Mouse (Mus musculus) limb, embryonic 12.5 days (tissue): ENCODE measurements around the gene Bach2. TPM values are rescaled to one million over a fixed set of nuclear protein-coding genes. Genes with fewer than 3 reads are reported as not detected.

ENCODE experiments used
- ATAC-seq: fragments of 200-750 bp; cut with Nextera tagmentation; 2 replicates; pipeline ENCODE4 v1.8.0; 2017; ENCODE audit warnings: low read depth, moderate TSS enrichment; ENCODE audit not compliant: insufficient number of reproducible peaks, insufficient read depth, low FRiP score, low TSS enrichment
- H3K27ac ChIP-seq: fragments of 300-500 bp; sonication (generic); 2 replicates; pipeline ENCODE4 v1.5.1; 2016; ENCODE audit warnings: mild to moderate bottlenecking, moderate library complexity
- H3K27me3 ChIP-seq: fragments of 300-500 bp; sonication (generic); 2 replicates; pipeline ENCODE4 v1.6.1; 2016; ENCODE audit warnings: mild to moderate bottlenecking, moderate library complexity
- H3K36me3 ChIP-seq: fragments of 300-500 bp; sonication (generic); 2 replicates; pipeline ENCODE4 v1.6.1; 2016; ENCODE audit warnings: mild to moderate bottlenecking, moderate library complexity
- H3K4me1 ChIP-seq: fragments of 300-500 bp; sonication (generic); replicated peaks from 2 replicates; pipeline ENCODE4 v1.6.1; 2016
- H3K4me2 ChIP-seq: fragments of 300-500 bp; sonication (generic); 2 replicates; pipeline ENCODE4 v1.6.1; 2016; ENCODE audit warnings: mild to moderate bottlenecking, moderate library complexity
- H3K4me3 ChIP-seq: fragments of 300-500 bp; sonication (generic); replicated peaks from 2 replicates; pipeline ENCODE4 v1.5.1; 2016; ENCODE audit warnings: mild to moderate bottlenecking
- H3K9ac ChIP-seq: fragments of 300-500 bp; sonication (generic); replicated peaks from 2 replicates; pipeline ENCODE4 v1.6.1; 2016; ENCODE audit warnings: mild to moderate bottlenecking, moderate library complexity
- H3K9me3 ChIP-seq: fragments of 300-500 bp; sonication (generic); 2 replicates; pipeline ENCODE4 v1.6.1; 2016; ENCODE audit warnings: mild to moderate bottlenecking, moderate library complexity
- WGBS: fragments of 180-500 bp; shearing (Covaris S2); methylation state at CpG from one replicate; pipeline ENCODE4 v1.1.7; 2016; 5-methylcytosine and 5-hydroxymethylcytosine counted together
- polyA plus RNA-seq: library from polyadenylated mRNA; unstranded; fragments of >200 nt; fragmentation: Nextera tagmentation; extraction: Ambion mirVana; gene quantifications from 2 replicates; pipeline ENCODE4 v1.2.1, GENCODE M21; 2016

The Bach2 gene
- polyA plus RNA-seq, 1 experiment from 2014 or later, result 14.5 TPM

- Histone ChIP-seq H3K4me2 (peak within 1 kb of the TSS; percentile 76), H3K27ac (peak within 1 kb of the TSS; percentile 88), H3K4me3 (peak within 1 kb of the TSS; percentile 89), H3K27me3 (no peaks in the 10 kb centered on the region), H3K9me3 (no peaks in the 10 kb centered on the region), H3K4me1 (peaks cover 17% of the 10 kb centered on the region), H3K36me3 (peaks cover 7% of the 10 kb centered on the region; the same call in 1 of the 2 replicates), H3K9ac (peak within 1 kb of the TSS; percentile 81)
- WGBS, result under 1% methylated on average over 64 of the region's 67 CpGs
- ATAC-seq, result peak; percentile 98
Measured at GRCm38 (mm10) chr4:32615034-32615881, 376.7 kb downstream of the Bach2 start, which contains the start of gene Casp8ap2. Gene Casp8ap2 (plus strand): TSS chr4:32615451.

GRCm38 (mm10) chr4:32621637-32622036 is 383.0 kb downstream of the Bach2 start:
- Histone ChIP-seq H3K36me3 (peaks cover 29% of the 10 kb centered on the region; the same call in 1 of the 2 replicates), H3K9me3 (no peaks in the 10 kb centered on the region), H3K4me1 (peaks cover 12% of the 10 kb centered on the region), H3K27me3 (no peaks in the 10 kb centered on the region), H3K9ac (no peak overlapping the region), H3K27ac (no peak overlapping the region), H3K4me2 (no peak overlapping the region), H3K4me3 (no peak overlapping the region)
- ATAC-seq, result no peak
